ENCODE assay signal across 8 mouse cellular contexts in genomic region chr17:34309225-34309624, GRCm38 (mm10). TPM values are rescaled to one million over a fixed set of nuclear protein-coding genes. Genes with fewer than 3 reads are reported as not detected.
A peak's percentile ranks its signal among the peaks of the same experiment; 100 is the strongest.
DNase-seq lines count a peak whose midpoint lies in the region; ATAC-seq and TF ChIP-seq lines count a peak whose summit lies in the region.

No protein-coding gene starts in this region.

- 35% methylated on average over 10 of the region's 10 CpGs for WGBS in limb, embryonic 14.5 days
- WGBS in stomach, embryonic 16.5 days: 24% methylated on average over 10 of the region's 10 CpGs

- H3K4me1 ChIP-seq in limb, embryonic 14.5 days (ENCODE audit: control insufficient read depth, insufficient read depth, low read length): no peaks in the 10 kb centered on the region
- H3K4me1 ChIP-seq in stomach, embryonic 16.5 days (ENCODE audit: control insufficient read depth, insufficient read depth, low read length): no peaks in the 10 kb centered on the region

- H3K9me3 ChIP-seq in limb, embryonic 14.5 days (ENCODE audit: control insufficient read depth, low read length): no peaks in the 10 kb centered on the region
- no peaks in the 10 kb centered on the region for H3K9me3 ChIP-seq in stomach, embryonic 16.5 days (replicated peaks; ENCODE audit: control insufficient read depth, low read length)

- H3K27ac ChIP-seq in limb, embryonic 14.5 days (replicated peaks; ENCODE audit: low read depth, low read length): no peak overlapping the region
- H3K27ac ChIP-seq in stomach, embryonic 16.5 days (ENCODE audit: low read length): no peak overlapping the region; the same call in 1 of the 2 replicates

- H3K4me2 ChIP-seq in limb, embryonic 14.5 days (replicated peaks; ENCODE audit: low read depth, low read length, severe bottlenecking): peak overlapping the region; percentile 66
- H3K4me2 ChIP-seq in stomach, embryonic 16.5 days (ENCODE audit: low read depth, low read length): peak overlapping the region; percentile 63

- peak; percentile 9 for DNase-seq in adrenal gland, postnatal 10 days
- DNase-seq in adrenal gland, adult (ENCODE audit: inconsistent age in 2 of 2, low spot score in 1 of 2): no peak
- peak; percentile 12 for DNase-seq in retina, postnatal 1 day
- no peak for DNase-seq in retina, embryonic 14.5 days (ENCODE audit: low spot score)
- no peak for DNase-seq in limb, embryonic 14.5 days (ENCODE audit: low spot score)
- DNase-seq in left cerebral cortex, postnatal 10 days (ENCODE audit: extremely low spot score in 1 of 2, low spot score in 2 of 2): no peak
- no peak for DNase-seq in cerebellum, adult 18-20 months

- intact Hi-C loops in left cerebral cortex, postnatal 10 days (cut with DNase I): no loop called here

- no peaks in the 10 kb centered on the region for H3K27me3 ChIP-seq in limb, embryonic 14.5 days (ENCODE audit: control insufficient read depth, insufficient read depth, low read length)
- H3K27me3 ChIP-seq in stomach, embryonic 16.5 days (ENCODE audit: control insufficient read depth, insufficient read depth, low read length): no peaks in the 10 kb centered on the region

- H3K4me3 ChIP-seq in limb, embryonic 14.5 days (replicated peaks; ENCODE audit: low read length): peak overlapping the region; percentile 61
- H3K4me3 ChIP-seq in stomach, embryonic 16.5 days (replicated peaks; ENCODE audit: low read length): peak overlapping the region; percentile 66

- no peaks in the 10 kb centered on the region for H3K36me3 ChIP-seq in limb, embryonic 14.5 days (ENCODE audit: control insufficient read depth, insufficient read depth, low read length)
- H3K36me3 ChIP-seq in stomach, embryonic 16.5 days (ENCODE audit: control insufficient read depth, insufficient read depth, low read length): no peaks in the 10 kb centered on the region

- peak overlapping the region; percentile 69 for H3K9ac ChIP-seq in limb, embryonic 14.5 days (ENCODE audit: low read depth, low read length, severe bottlenecking)
- peak overlapping the region; percentile 79 for H3K9ac ChIP-seq in stomach, embryonic 16.5 days (ENCODE audit: low read length)

- ATAC-seq in limb, embryonic 14.5 days (ENCODE audit: low FRiP score, low read depth): no peak
- ATAC-seq in stomach, embryonic 16.5 days (ENCODE audit: insufficient read depth, low FRiP score): no peak

- no peak for TF ChIP-seq POLR2A in limb, embryonic 14.5 days (IDR thresholded peaks at IDR 0.05; ENCODE audit: borderline replicate concordance, extremely low read depth, insufficient read depth, insufficient read length)

RNA-seq across cellular contexts. Expression of gene H2-Eb1, which starts 3.6 kb away (rescaled TPM):
- total RNA-seq in adrenal gland, postnatal 10 days (2021): 10 to 100 TPM; 33.3 to 37.7 TPM
- polyA plus RNA-seq in limb, embryonic 14.5 days (2012; rRNA removed): 1.6 and 2.4 TPM in 2 replicates
- 3.4 and 4.6 TPM in 2 replicates for polyA plus RNA-seq in limb, embryonic 14.5 days (2014; fragmentation: Nextera tagmentation; extraction: Ambion mirVana)
- polyA plus RNA-seq in stomach, embryonic 16.5 days (2015; fragmentation: Nextera tagmentation; extraction: Ambion mirVana): 4.0 and 5.9 TPM in 2 replicates
- 1 to 10 TPM; 1.0 to 1.4 TPM for total RNA-seq in left cerebral cortex, postnatal 10 days (2021)

RNA-seq across cellular contexts. Expression of gene H2-Eb2, which starts 16.2 kb away (rescaled TPM):
- under 1 TPM; 0.21 to 0.39 TPM for total RNA-seq in adrenal gland, postnatal 10 days (2021)
- not detected in 2 replicates for polyA plus RNA-seq in limb, embryonic 14.5 days (2012; rRNA removed)
- not detected in 2 replicates for polyA plus RNA-seq in limb, embryonic 14.5 days (2014; fragmentation: Nextera tagmentation; extraction: Ambion mirVana)
- polyA plus RNA-seq in stomach, embryonic 16.5 days (2015; fragmentation: Nextera tagmentation; extraction: Ambion mirVana): not detected in 2 replicates
- not detected for total RNA-seq in left cerebral cortex, postnatal 10 days (2021)

RNA-seq across cellular contexts. Expression of gene H2-Aa, which starts 21.6 kb away (rescaled TPM):
- total RNA-seq in adrenal gland, postnatal 10 days (2021): 10 to 100 TPM; 40.5 to 44.8 TPM
- 2.0 and 2.9 TPM in 2 replicates for polyA plus RNA-seq in limb, embryonic 14.5 days (2012; rRNA removed)
- polyA plus RNA-seq in limb, embryonic 14.5 days (2014; fragmentation: Nextera tagmentation; extraction: Ambion mirVana): 4.1 and 4.5 TPM in 2 replicates
- 5.7 and 7.9 TPM in 2 replicates for polyA plus RNA-seq in stomach, embryonic 16.5 days (2015; fragmentation: Nextera tagmentation; extraction: Ambion mirVana)
- total RNA-seq in left cerebral cortex, postnatal 10 days (2021): under 1 TPM; 0.71 TPM

RNA-seq across cellular contexts. Expression of gene Btnl2, which starts 45.4 kb away (rescaled TPM):
- under 1 TPM; 0.48 to 0.66 TPM for total RNA-seq in adrenal gland, postnatal 10 days (2021)
- polyA plus RNA-seq in limb, embryonic 14.5 days (2012; rRNA removed): 0.14 TPM in 2 replicates
- 0.07 and 0.11 TPM in 2 replicates for polyA plus RNA-seq in limb, embryonic 14.5 days (2014; fragmentation: Nextera tagmentation; extraction: Ambion mirVana)
- polyA plus RNA-seq in stomach, embryonic 16.5 days (2015; fragmentation: Nextera tagmentation; extraction: Ambion mirVana): 1.3 and 1.4 TPM in 2 replicates
- under 1 TPM; 0.43 to 0.87 TPM for total RNA-seq in left cerebral cortex, postnatal 10 days (2021)

RNA-seq across cellular contexts. Expression of gene H2-Ab1, which starts 51.7 kb away (rescaled TPM):
- total RNA-seq in adrenal gland, postnatal 10 days (2021): 10 to 100 TPM; 27.9 to 36.1 TPM
- 4.8 and 5.6 TPM in 2 replicates for polyA plus RNA-seq in limb, embryonic 14.5 days (2012; rRNA removed)
- polyA plus RNA-seq in limb, embryonic 14.5 days (2014; fragmentation: Nextera tagmentation; extraction: Ambion mirVana): 7.6 and 8.0 TPM in 2 replicates
- 18.1 and 19.5 TPM in 2 replicates for polyA plus RNA-seq in stomach, embryonic 16.5 days (2015; fragmentation: Nextera tagmentation; extraction: Ambion mirVana)
- 1 to 10 TPM; 1.3 to 1.4 TPM for total RNA-seq in left cerebral cortex, postnatal 10 days (2021)

Comparison
In these comparisons a context has a peak if more than half of its experiments do, and no peak if none do; other contexts are left out.
1. DNase-seq: peak in adrenal gland, postnatal 10 days (single experiment) and retina, postnatal 1 day (single experiment); none in adrenal gland, adult (0 of 2), retina, embryonic 14.5 days (single experiment), limb, embryonic 14.5 days (single experiment), left cerebral cortex, postnatal 10 days (0 of 2) and cerebellum, adult 18-20 months (0 of 2).
2. RNA of gene H2-Eb1, which starts 3.6 kb away (total RNA-seq): 33.3 to 37.7 TPM in adrenal gland, postnatal 10 days; 1.0 to 1.4 TPM in left cerebral cortex, postnatal 10 days; every median in the first group is over 10 times any median in the second.
3. RNA of gene H2-Aa, which starts 21.6 kb away (total RNA-seq): 40.5 to 44.8 TPM in adrenal gland, postnatal 10 days; 0.71 TPM in left cerebral cortex, postnatal 10 days; every median in the first group is over 10 times any median in the second.